Mouse (Mus musculus) olfactory bulb, adult 2 months (tissue): ENCODE measurements around the gene Synpo2.

Experiments
- CTCF ChIP-seq: fragments of 200-500 bp; IDR thresholded peaks from 2 replicates; pipeline ENCODE4 v1.5.1; 2012; ENCODE audit warnings: low read depth, mild to moderate bottlenecking, low read length, moderate library complexity; ENCODE audit not compliant: insufficient read depth
- POLR2A ChIP-seq: fragments of 200-500 bp; IDR thresholded peaks from 2 replicates; pipeline ENCODE4 v1.6.1; 2012; ENCODE audit warnings: mild to moderate bottlenecking, low read depth, low read length, moderate library complexity; ENCODE audit not compliant: insufficient read depth

DNA sequence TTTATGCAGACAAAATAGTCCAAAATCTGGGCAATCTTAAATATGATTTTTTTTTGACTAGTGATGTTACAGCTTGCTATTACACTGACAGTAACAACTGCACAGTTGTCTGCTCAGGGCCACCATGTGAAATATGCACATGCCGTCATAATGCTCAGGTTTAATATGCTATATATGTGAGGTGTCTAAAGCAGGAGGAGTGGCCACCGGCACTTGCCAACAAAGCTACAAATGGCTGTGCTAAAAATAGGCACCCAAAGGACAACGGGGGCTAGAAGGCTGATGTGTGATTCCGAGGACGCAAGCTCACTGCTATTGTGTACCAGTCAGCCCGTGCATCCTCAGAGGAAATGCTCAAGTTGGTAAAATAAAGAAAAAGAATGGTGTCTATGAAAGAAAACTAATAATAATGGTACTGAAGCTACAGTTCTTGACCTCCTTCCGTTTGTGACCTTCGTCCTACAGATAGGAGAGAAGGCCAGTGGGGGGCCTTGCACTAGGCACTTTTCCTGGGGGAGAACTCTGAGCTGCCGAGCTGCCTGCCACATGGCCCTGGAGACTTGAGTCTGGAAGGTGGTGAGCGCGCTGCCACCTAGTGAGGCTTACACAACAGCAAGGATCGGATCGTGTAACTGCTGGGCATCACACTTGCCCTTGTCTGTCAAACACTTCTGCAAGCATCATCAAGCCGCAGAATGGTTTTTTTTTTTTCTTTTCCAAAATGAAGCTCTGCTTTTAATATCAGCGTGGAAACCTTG, 120.0 kb downstream of the Synpo2 start:
- no peak for TF ChIP-seq POLR2A
- TF ChIP-seq CTCF, result no peak
